Mouse (Mus musculus): ENCODE data around the gene Sec31a.
"Not testable (repeated sequence)": the region's sequence is repeated elsewhere in the genome, so short reads cannot be mapped to it uniquely, and the experiment has no call there.

Sec31a gene

DNA sequence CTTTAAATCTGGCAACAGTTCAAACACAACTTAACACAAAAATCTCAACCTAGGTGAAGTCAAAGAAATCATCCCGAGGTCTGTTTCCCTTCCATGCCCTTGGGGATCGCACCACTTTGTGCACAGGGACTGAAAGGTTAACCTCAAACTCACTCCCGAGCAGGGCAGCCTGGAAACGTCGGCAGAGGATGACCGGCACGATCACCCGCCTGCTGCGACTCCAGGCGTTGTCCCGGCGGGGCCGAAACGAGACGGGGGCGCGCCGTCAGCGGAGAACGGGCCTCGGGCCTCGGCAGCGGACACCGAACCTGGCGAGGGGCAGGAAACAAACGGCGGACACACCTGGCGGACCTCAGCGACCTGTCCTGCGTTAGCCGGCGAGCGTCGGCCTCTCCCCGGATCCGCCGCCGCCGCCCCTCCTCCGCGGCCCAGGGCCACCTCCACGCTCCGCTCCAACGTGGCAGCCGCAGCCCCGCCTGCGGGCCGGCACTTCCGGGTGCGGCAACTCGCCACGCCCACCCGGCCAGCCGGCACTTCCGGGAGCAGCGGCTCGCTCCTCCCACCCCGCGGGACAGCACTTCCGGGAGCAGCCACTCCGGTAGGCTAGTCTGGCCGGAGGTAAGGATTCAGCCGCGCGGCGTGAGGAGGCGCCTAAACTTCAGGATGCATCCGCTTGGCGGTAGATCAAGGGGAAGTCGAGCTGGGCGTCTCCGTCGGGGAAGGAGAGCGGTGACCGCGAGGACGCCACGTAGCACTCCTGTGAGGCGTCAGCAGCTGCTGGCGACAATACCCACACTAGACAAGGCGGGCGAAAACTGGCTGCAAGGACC, at the start of gene Sec31a:
Sec31a (minus strand) TSS at position 474 of the 830 bp plus-strand sequence.
- peak; percentile 96 for DNase-seq (ENCODE audit: low spot score)

DNA sequence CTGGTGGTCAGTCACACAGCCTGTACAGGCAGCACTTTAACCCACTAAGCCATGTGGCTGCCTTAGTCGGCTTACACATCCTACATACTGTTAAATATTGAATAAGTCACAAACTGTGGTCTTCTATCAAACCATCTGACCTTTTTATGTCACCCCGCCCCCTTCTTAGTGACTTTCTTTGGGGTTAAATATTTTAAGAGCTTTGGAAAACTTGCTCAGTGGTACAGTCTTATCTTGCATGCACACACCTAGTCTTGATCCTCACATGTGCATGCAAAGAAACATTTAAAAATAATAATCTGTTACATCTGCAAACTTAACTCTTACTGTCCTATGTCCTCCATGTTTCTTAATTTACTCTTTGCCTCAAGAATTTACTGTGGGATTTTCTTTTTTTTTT, 46.3 kb upstream of the Sec31a start:
- no peak for DNase-seq (ENCODE audit: low spot score)

DNA sequence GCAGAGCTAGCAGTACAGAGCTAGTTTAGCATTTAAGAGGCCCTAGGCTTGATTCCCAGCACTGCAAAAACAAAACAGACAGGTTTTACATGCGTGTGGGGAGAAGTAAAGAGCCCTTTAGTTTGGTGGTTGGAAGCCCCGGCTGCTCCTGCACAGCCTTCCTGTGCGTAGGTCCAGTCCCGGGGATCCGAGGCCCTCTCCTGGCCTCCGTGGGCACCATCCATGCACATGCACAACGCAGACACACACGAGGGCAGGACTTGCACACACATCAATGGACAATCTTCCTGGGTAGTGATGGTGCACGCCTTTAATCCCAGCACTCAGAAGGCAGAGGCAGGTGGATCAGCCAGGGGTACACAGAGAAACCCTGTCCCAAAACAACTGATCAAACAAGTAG, 45.5 kb upstream of the Sec31a start:
- no peak for DNase-seq (ENCODE audit: low spot score)

GRCm38 (mm10) chr5:100459468-100459867, 43.4 kb upstream of the Sec31a start:
- no peak for DNase-seq (ENCODE audit: low spot score)

GRCm38 (mm10) chr5:100451871-100452270, 35.8 kb upstream of the Sec31a start:
- no peak for DNase-seq (ENCODE audit: low spot score)

DNA sequence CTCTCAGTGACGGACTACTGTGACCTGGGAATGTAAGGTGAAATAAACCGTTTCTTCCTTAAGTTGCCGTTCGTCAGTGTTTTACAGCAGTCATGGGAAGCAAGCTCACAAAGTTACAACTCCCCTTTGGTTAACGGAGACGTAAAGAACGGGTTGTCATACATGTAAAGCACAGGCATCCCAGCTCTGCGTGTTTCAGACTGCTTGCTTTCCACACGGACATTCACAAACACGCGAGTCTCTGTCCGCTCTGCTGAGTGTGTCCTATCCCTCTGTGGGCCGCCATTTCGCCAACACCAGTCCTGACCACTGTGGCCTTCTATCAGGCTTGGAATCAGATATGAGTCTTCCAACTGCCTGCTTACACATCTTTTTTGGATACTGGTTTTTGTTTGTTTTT, 22.8 kb upstream of the Sec31a start:
- DNase-seq (ENCODE audit: low spot score), result no peak

DNA sequence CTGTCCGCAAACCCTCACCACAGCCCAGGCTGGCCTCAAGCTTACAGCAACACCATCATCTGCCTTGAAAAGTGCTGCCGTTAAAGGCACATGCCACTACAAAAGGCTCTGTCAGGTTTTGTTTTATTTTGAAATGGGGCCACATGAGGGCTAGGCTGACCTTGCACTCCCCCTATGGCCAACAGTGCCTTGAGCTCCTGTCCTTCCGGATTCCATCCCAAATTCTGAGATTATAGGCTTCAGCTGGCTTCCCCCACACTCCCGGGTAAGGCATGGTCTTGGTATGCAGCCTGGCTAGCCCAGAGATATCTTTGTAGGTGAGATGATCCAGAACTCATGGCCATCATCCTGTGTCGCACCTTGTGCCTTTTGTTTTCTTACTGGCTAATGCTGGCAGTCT, 21.9 kb upstream of the Sec31a start:
- DNase-seq (ENCODE audit: low spot score), result no peak

DNA sequence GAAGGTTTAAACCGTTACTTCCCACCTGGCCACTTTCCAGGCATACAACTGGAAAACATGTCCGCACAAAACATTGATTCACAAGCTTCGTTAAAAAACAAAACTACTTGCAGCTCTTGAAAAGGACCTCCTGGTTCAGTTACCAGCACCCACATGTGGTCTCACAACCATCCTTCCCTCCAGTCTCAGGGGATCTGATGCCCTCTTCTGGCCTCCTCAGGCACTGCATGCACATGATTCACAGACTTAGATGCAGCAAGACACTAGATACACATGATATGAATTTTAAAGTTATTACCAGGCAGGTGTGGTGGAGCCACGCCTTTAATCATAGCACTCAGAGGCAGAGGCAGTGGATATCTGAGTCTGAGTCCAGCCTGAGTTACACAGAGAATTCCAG, 21.1 kb upstream of the Sec31a start:
- DNase-seq (ENCODE audit: low spot score), result no peak

- no peak for DNase-seq (ENCODE audit: low spot score)
Observed at GRCm38 (mm10) chr5:100430966-100431365, 14.9 kb upstream of the Sec31a start.

DNA sequence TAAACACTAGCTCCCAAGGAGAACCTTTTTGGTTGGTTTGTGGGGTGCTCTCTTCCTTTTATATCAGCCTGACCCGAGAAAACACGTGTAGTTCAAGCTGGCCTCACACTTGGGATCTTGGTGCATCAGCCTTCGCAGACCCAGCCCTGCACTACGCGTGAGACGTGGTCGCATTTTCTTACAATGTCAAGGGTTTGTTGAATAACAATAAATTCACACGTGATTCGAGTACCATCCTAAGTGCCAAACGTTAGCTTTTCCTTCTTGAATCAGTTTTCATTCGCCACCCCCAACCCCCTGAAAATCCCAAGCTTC, 14.0 kb upstream of the Sec31a start:
- DNase-seq (ENCODE audit: low spot score), result no peak

GRCm38 (mm10) chr5:100429344-100430075, 13.5 kb upstream of the Sec31a start:
- DNase-seq (ENCODE audit: low spot score), result peak; percentile 74

DNA sequence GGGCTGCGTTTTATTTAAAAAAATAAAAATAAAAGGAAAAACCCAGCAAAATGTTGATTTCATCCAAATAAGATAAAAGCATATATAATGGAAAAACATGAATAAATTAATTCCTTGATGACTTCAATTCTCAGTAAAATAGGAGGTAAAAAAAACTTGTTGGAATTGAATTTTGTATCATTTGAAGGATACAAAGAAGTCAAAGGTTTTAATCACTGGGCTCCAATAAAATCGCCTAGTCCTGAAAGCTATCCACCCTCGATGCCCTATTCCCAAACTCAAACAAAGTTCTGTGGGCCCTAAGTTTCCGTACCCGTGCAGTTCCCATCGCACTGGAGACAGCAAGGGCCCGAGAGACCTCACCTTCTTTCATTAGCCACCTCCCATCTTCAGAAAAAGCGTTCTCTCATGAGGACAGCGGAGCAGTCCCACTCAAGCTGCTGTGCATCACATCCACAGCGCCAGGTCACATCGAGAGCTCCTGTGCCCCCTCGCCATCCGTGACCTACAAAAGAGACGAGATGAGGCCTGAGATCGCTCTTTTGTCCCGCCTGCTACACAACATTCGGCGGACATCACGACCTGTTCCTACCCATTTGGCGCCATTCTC, 12.8 kb upstream of the Sec31a start:
- DNase-seq (ENCODE audit: low spot score), result no peak

DNA sequence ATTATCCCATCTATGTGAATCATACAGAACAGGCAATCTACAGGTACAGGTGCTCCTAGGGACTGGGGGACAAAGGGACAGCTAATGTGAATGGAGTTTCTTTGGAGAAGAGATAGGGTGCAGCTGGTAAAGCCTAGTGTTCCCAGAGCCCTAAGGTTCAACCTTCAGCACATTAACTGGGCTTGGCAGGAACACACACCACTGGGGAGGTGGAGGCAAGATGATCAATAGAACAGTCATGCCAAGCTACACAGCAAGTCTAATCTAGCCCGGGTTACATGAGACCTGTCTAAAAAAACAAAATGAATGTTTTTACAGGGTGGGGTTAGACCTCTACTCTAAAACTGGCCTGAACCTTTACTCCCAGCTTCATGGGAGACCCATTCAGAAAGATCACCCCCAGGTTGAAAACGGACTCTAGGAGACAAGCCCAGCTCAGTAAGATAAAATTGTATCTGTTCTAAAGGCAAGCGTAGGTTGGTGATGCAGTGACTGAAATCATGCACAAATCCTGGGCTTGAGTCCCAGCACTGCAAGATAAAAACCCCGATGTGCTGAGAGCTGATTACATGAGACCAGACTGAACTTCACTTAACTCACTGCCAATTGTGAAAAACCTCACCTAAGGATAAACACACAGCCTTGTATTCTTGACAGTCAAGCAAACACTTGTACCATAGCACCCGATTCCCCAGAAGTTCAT, 12.1 kb upstream of the Sec31a start:
- no peak for DNase-seq (ENCODE audit: low spot score)

GRCm38 (mm10) chr5:100427276-100427675, 11.2 kb upstream of the Sec31a start:
- DNase-seq (ENCODE audit: low spot score), result no peak

- DNase-seq (ENCODE audit: low spot score), result not testable (repeated sequence)
Observed at GRCm38 (mm10) chr5:100425823-100426222, 9.8 kb upstream of the Sec31a start.

GRCm38 (mm10) chr5:100424252-100424651, 8.2 kb upstream of the Sec31a start:
- DNase-seq (ENCODE audit: low spot score), result no peak

DNA sequence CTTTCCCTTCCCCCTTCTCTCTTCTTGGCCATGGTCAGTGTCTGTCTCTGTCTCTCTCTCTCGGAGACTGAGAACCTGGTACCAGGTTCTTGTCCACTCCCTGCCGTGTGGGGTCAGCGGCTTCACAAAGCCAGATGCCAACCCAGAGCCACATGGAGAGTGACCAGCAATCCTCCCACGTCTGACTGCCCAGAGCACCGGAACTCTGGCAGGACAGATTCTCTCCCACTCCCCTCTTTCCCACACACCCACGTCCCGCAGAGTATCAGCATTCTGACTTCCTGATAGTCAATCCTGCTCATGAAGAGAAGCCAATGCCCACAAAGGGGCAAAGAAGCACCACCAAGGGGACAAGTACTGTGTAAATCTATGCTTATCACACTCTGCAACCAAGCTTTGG, 7.6 kb upstream of the Sec31a start:
- no peak for DNase-seq (ENCODE audit: low spot score)

DNA sequence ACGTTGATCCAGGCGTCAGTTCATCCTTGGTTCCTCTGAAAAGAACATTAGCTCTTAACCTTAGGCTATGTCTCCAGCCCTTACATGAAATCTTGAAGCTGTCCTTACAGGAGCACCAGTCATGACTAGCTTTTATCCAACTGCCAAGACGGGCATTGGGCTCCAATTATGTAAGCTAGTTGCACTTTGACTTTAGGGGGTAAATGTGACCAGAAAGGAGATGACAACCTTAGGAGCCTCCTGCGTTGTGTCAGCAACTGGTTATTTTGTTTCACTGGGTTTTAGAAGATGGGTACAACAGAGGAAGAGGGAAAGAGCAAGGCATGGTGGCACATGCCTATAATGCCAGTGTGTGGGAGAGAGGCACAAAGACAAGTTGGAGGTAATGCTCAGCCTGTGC, 2.8 kb upstream of the Sec31a start:
- DNase-seq (ENCODE audit: low spot score), result no peak

- no peak for DNase-seq (ENCODE audit: low spot score)
Observed at GRCm38 (mm10) chr5:100418077-100418476, 2.0 kb upstream of the Sec31a start.

- no peak for DNase-seq (ENCODE audit: low spot score)
Observed at GRCm38 (mm10) chr5:100414474-100415196, 1.4 kb downstream of the Sec31a start.

- no peak for DNase-seq (ENCODE audit: low spot score)
Observed at GRCm38 (mm10) chr5:100412886-100413285, 3.1 kb downstream of the Sec31a start.

- DNase-seq (ENCODE audit: low spot score), result no peak
Observed at GRCm38 (mm10) chr5:100410281-100410680, 5.8 kb downstream of the Sec31a start.
